Mouse (Mus musculus) frontal cortex, adult (tissue): ENCODE measurements around the gene Dus4l.
"Not testable (repeated sequence)": the region's sequence is repeated elsewhere in the genome, so short reads cannot be mapped to it uniquely, and the experiment has no call there.

ENCODE experiments used
- ATAC-seq: cut with Nextera tagmentation; 2 replicates; pipeline ENCODE4 v1.9.2; 2017; ENCODE audit warnings: mild to moderate bottlenecking, moderate library complexity, mixed read lengths; ENCODE audit not compliant: low TSS enrichment

The Dus4l gene

GRCm38 (mm10) chr12:31654197-31654964 lies at the start of gene Dus4l, which contains the start of gene Cog5:
Dus4l (minus strand) TSS chr12:31654826.
Cog5 (plus strand) TSS chr12:31654869.
- peak; percentile 98 for ATAC-seq

- no peak for ATAC-seq
Measured at GRCm38 (mm10) chr12:31703904-31704303, 49.3 kb upstream of the Dus4l start.

GRCm38 (mm10) chr12:31701411-31701810 lies 46.8 kb upstream of the Dus4l start:
- ATAC-seq: no peak

GRCm38 (mm10) chr12:31700623-31701347 lies 46.2 kb upstream of the Dus4l start:
- no peak for ATAC-seq

GRCm38 (mm10) chr12:31693278-31693677 lies 38.7 kb upstream of the Dus4l start:
- no peak for ATAC-seq

- ATAC-seq: no peak
Measured at GRCm38 (mm10) chr12:31686679-31687078, 32.1 kb upstream of the Dus4l start.

GRCm38 (mm10) chr12:31667187-31667586 lies 12.6 kb upstream of the Dus4l start:
- ATAC-seq: no peak

- no peak for ATAC-seq
Measured at GRCm38 (mm10) chr12:31665999-31666398, 11.4 kb upstream of the Dus4l start.

- no peak for ATAC-seq
Measured at GRCm38 (mm10) chr12:31656841-31657240, 2.2 kb upstream of the Dus4l start.

GRCm38 (mm10) chr12:31654965-31655477 lies 395 bp upstream of the Dus4l start:
- peak; percentile 84 for ATAC-seq

- no peak for ATAC-seq
Measured at GRCm38 (mm10) chr12:31653611-31654010, 1.0 kb downstream of the Dus4l start.

GRCm38 (mm10) chr12:31635240-31635607 lies 19.4 kb downstream of the Dus4l start:
- no peak for ATAC-seq

- peak; percentile 87 for ATAC-seq
Measured at GRCm38 (mm10) chr12:31634343-31635239, 20.0 kb downstream of the Dus4l start, which contains the start of gene Bcap29. Bcap29 (minus strand) TSS chr12:31634658.

- peak; percentile 56 for ATAC-seq
Measured at GRCm38 (mm10) chr12:31633970-31634342, 20.7 kb downstream of the Dus4l start.

GRCm38 (mm10) chr12:31628396-31628795 lies 26.2 kb downstream of the Dus4l start:
- ATAC-seq: not testable (repeated sequence)

- no peak for ATAC-seq
Measured at GRCm38 (mm10) chr12:31625016-31625415, 29.6 kb downstream of the Dus4l start.

GRCm38 (mm10) chr12:31620106-31620505 lies 34.5 kb downstream of the Dus4l start:
- no peak for ATAC-seq

GRCm38 (mm10) chr12:31613353-31613752 lies 41.3 kb downstream of the Dus4l start:
- ATAC-seq: no peak

GRCm38 (mm10) chr12:31608138-31608537 lies 46.5 kb downstream of the Dus4l start:
- no peak for ATAC-seq

GRCm38 (mm10) chr12:31604894-31605293 lies 49.7 kb downstream of the Dus4l start:
- no peak for ATAC-seq

GRCm38 (mm10) chr12:31603586-31603985 lies 51.0 kb downstream of the Dus4l start:
- ATAC-seq: no peak

GRCm38 (mm10) chr12:31594296-31594695 lies 60.3 kb downstream of the Dus4l start:
- no peak for ATAC-seq
